Mouse (Mus musculus) intestine, embryonic 16.5 days (tissue): ENCODE data around the gene Gsg1l. TPM values are rescaled to one million over a fixed set of nuclear protein-coding genes. Genes with fewer than 3 reads are reported as not detected.

Experiments used
- ATAC-seq: fragments of 200-750 bp; cut with Nextera tagmentation; 2 replicates; pipeline ENCODE4 v1.8.0; 2017; ENCODE audit warnings: moderate TSS enrichment, moderate library complexity
- H3K27ac ChIP-seq: fragments of 300-500 bp; sonication (generic); 2 replicates; pipeline ENCODE4 v1.5.1; 2014; ENCODE audit warnings: mild to moderate bottlenecking, low read length
- H3K27me3 ChIP-seq: fragments of 300-500 bp; sonication (generic); replicated peaks from 2 replicates; pipeline ENCODE4 v1.6.1; 2014; ENCODE audit warnings: low read length, control low read depth, mixed read lengths; ENCODE audit not compliant: control insufficient read depth, insufficient read depth
- H3K36me3 ChIP-seq: fragments of 300-500 bp; sonication (generic); 2 replicates; pipeline ENCODE4 v1.6.1; 2014; ENCODE audit warnings: low read length, control low read depth; ENCODE audit not compliant: control insufficient read depth, insufficient read depth
- H3K4me1 ChIP-seq: fragments of 300-500 bp; sonication (generic); 2 replicates; pipeline ENCODE4 v1.6.1; 2014; ENCODE audit warnings: low read length, control low read depth, mixed read lengths; ENCODE audit not compliant: control insufficient read depth, insufficient read depth
- H3K4me2 ChIP-seq: fragments of 300-500 bp; sonication (generic); 2 replicates; pipeline ENCODE4 v1.6.1; 2014; ENCODE audit warnings: low read depth, low read length, control low read depth
- H3K4me3 ChIP-seq: fragments of 300-500 bp; sonication (generic); 2 replicates; pipeline ENCODE4 v1.5.1; 2014; ENCODE audit warnings: mild to moderate bottlenecking, low read length
- H3K9ac ChIP-seq: fragments of 300-500 bp; sonication (generic); 2 replicates; pipeline ENCODE4 v1.6.1; 2014; ENCODE audit warnings: low read depth, low read length
- H3K9me3 ChIP-seq: fragments of 300-500 bp; sonication (generic); 2 replicates; pipeline ENCODE4 v1.6.1; 2016; ENCODE audit warnings: low read length, control low read depth; ENCODE audit not compliant: control insufficient read depth
- WGBS: fragments of 180-500 bp; shearing (Covaris S2); extraction: QIAGEN DNeasy Blood & Tissue Kit; methylation state at CpG from one replicate; pipeline ENCODE4 v1.1.7; 2014; 5-methylcytosine and 5-hydroxymethylcytosine counted together
- polyA plus RNA-seq: library from polyadenylated mRNA; unstranded; fragments of >200 nt; fragmentation: Nextera tagmentation; extraction: Ambion mirVana; gene quantifications from 2 replicates; pipeline ENCODE4 v1.2.1, GENCODE M21; 2015

The Gsg1l gene
- polyA plus RNA-seq, 1 experiment from 2014 or later: 0.48 TPM

DNA sequence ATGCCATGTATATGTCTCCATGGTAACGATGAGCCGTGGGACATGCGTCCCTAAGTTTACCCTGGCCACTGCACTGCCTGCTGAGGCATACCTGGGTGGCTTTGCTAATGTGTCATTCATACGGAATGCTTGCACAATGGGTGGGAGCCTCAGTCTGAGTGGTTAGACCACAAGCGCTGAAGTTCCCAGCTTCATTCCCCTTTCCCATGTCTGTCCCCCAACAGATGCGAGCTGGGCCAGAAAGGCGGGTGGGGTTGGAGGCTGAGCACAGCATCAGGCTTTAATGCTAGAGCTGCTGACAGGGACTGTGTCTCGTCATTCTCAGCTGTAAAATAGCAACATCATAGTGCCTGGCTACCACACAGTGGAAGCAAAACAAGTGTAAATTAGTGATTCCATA is 136.3 kb downstream of the Gsg1l start:
- Histone ChIP-seq H3K4me3 (no peak overlapping the region), H3K36me3 (no peaks in the 10 kb centered on the region), H3K4me2 (no peak overlapping the region), H3K9me3 (no peaks in the 10 kb centered on the region), H3K27ac (no peak overlapping the region), H3K27me3 (no peaks in the 10 kb centered on the region), H3K9ac (no peak overlapping the region), H3K4me1 (no peaks in the 10 kb centered on the region)
- ATAC-seq: no peak
- 59% methylated on average over 8 of the region's 8 CpGs for WGBS

DNA sequence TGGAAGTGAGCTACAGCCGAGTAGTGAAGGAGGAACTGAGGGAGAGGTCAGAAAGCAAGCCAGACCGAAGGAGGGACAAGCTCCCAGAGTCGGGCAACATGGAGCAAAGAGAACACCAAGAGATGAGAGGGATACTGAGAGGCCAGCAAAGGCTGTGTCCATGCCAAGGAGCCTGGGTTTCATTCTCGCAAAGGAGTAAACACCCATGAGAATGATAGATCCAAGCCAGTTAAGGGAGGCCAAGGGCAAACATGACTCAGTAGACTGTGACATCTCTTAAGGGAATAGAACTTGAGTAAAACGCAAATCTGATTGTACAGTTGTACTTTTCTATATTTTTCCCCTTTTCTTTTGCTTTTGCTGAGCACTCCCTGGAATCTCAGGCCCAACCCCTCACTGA is 137.6 kb downstream of the Gsg1l start:
- H3K4me1 ChIP-seq: no peaks in the 10 kb centered on the region
- WGBS: 77% methylated on average over 5 of the region's 5 CpGs

GRCm38 (mm10) chr7:125943511-125943910 is 138.7 kb downstream of the Gsg1l start:
- WGBS: 94% methylated on average over 4 of the region's 4 CpGs
- H3K27ac ChIP-seq: no peak overlapping the region
- H3K27me3 ChIP-seq: no peaks in the 10 kb centered on the region
- no peaks in the 10 kb centered on the region for H3K4me1 ChIP-seq
- H3K4me2 ChIP-seq: no peak overlapping the region
- no peak overlapping the region for H3K9ac ChIP-seq
- no peak overlapping the region for H3K4me3 ChIP-seq
- no peak for ATAC-seq
- H3K36me3 ChIP-seq: no peaks in the 10 kb centered on the region
- H3K9me3 ChIP-seq: no peaks in the 10 kb centered on the region

More for the DNA sequence above, 137.6 kb downstream of the Gsg1l start:
- no peak for ATAC-seq
- Histone ChIP-seq H3K27me3 (no peaks in the 10 kb centered on the region), H3K27ac (no peak overlapping the region), H3K36me3 (no peaks in the 10 kb centered on the region), H3K9me3 (no peaks in the 10 kb centered on the region), H3K4me3 (no peak overlapping the region), H3K4me2 (no peak overlapping the region), H3K9ac (no peak overlapping the region)

DNA sequence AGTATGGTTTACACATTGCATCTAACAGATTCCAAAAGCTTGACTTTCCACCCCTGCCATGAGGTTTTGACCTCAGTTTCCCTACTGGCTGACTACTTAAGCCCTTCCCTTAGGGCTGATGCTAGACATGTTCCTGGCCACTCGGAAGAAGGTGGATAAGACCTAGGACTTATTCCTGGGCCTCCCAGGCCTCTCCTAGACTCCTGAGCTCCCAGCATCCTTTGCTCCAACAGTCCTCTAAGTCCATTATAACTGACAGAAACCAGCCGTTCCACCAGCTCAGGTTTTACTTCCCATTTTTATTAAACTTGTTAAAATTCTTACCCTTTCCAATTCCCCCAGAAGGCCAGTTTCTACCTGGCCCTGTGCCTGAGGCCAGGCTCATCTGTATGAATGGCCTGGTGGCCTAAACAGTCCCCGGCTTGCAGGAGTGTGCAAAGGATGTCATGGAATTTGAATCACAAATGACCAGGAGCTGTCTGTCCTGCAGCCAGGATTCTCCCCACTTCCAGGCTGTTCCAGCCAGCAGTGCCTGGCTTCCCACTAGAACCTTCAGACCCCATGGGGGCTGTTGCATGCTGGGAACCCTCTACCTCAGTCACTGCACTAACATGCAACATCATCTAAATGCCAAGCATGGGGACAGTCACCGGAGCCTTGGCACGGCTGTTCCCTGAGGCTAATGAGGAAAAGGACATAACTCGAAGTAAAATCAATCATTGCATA is 139.7 kb downstream of the Gsg1l start:
- Histone ChIP-seq H3K4me3 (no peak overlapping the region), H3K27me3 (no peaks in the 10 kb centered on the region), H3K4me2 (no peak overlapping the region), H3K4me1 (no peaks in the 10 kb centered on the region), H3K36me3 (no peaks in the 10 kb centered on the region), H3K9ac (no peak overlapping the region), H3K27ac (no peak overlapping the region), H3K9me3 (no peaks in the 10 kb centered on the region)
- no peak for ATAC-seq
- 72% methylated on average over 6 of the region's 6 CpGs for WGBS

- no peak overlapping the region for H3K27ac ChIP-seq
- ATAC-seq: no peak
- WGBS: 61% methylated on average over 2 of the region's 2 CpGs
Observed at GRCm38 (mm10) chr7:125934319-125934718, 147.9 kb downstream of the Gsg1l start.

DNA sequence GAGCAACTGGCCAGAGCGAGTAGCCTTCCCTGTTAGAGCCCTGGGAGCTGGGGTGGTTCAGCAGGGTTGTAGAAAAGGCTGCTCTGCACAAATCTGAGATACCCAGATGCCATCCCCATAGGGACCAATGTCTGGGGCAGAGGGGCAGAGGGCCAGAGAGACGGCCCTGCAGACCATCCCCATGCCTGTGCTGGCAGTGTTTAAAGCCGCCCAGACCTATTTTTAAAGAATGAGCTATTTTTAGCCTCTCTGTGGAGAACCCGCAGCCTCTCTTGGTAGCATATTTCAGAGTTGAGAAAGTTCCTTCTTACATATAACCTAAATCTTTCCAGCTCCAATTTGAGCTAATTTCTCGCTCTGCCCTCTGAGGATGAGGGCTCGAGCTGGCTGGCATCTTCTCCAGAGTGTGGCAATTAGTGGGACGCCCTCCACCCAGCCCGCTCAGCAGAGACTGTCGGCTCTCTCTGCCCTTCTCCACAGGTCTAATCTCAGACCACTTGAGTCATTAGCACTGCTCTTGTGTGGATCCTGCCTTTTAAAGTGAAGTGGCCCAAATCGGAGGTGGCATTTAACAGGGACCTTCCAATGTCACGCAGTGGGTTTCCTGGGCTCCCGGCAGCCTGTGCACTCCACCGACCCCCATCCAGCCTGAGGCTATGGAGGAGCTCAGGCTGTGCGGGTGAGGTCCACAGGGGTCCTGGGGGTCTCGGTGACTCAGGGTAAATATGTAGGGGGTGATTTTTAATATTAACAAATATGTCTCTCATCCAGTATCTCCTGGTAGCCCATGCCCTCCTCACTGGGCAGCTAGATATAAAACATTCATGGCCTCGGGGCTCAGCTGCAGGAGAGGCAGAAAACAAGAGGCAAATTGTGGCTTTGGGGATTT is 148.6 kb downstream of the Gsg1l start:
- peak overlapping the region; percentile 17; the same call in 1 of the 2 replicates for H3K27ac ChIP-seq
- no peaks in the 10 kb centered on the region for H3K36me3 ChIP-seq
- H3K4me3 ChIP-seq: no peak overlapping the region
- H3K4me2 ChIP-seq: no peak overlapping the region
- H3K9ac ChIP-seq: no peak overlapping the region
- no peaks in the 10 kb centered on the region for H3K27me3 ChIP-seq
- no peaks in the 10 kb centered on the region; the same call in 1 of the 2 replicates for H3K4me1 ChIP-seq
- 36% methylated on average over 16 of the region's 16 CpGs for WGBS
- ATAC-seq: no peak
- H3K9me3 ChIP-seq: no peaks in the 10 kb centered on the region

More at GRCm38 (mm10) chr7:125934319-125934718, 147.9 kb downstream of the Gsg1l start:
- Histone ChIP-seq H3K4me2 (no peak overlapping the region), H3K36me3 (no peaks in the 10 kb centered on the region), H3K27me3 (no peaks in the 10 kb centered on the region), H3K4me3 (no peak overlapping the region), H3K9ac (no peak overlapping the region), H3K9me3 (no peaks in the 10 kb centered on the region), H3K4me1 (no peaks in the 10 kb centered on the region; the same call in 1 of the 2 replicates)

- 54% methylated on average over 5 of the region's 5 CpGs for WGBS
- Histone ChIP-seq H3K27ac (no peak overlapping the region), H3K36me3 (no peaks in the 10 kb centered on the region), H3K4me2 (no peak overlapping the region), H3K4me1 (no peaks in the 10 kb centered on the region; the same call in 1 of the 2 replicates), H3K9me3 (no peaks in the 10 kb centered on the region), H3K4me3 (no peak overlapping the region), H3K27me3 (no peaks in the 10 kb centered on the region), H3K9ac (no peak overlapping the region)
- no peak for ATAC-seq
Observed at GRCm38 (mm10) chr7:125931602-125932001, 150.6 kb downstream of the Gsg1l start.

DNA sequence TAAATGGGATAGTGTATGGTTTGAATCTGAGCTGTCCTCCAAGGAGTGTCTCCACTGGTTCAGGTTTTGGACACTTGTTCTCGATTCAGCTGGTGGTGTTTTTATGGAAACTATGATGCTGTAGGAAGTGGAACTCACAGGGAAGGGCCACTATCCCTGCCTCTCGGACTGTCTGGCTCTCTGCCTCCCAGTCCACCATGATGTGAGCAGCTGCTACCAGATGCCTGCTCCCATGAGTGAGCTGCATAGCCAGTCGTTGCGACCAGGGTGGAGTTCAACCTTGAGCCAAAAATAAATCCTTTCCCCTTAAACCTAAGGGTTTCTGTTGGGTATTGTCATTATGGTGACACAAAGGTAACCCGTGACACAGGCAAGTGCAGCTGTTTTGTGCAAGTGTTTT is 158.2 kb downstream of the Gsg1l start:
- Histone ChIP-seq H3K4me3 (no peak overlapping the region), H3K4me2 (no peak overlapping the region), H3K4me1 (no peaks in the 10 kb centered on the region), H3K9me3 (no peaks in the 10 kb centered on the region), H3K27ac (no peak overlapping the region), H3K27me3 (no peaks in the 10 kb centered on the region), H3K36me3 (no peaks in the 10 kb centered on the region), H3K9ac (no peak overlapping the region)
- no peak for ATAC-seq
- WGBS: 76% methylated on average over 5 of the region's 5 CpGs

DNA sequence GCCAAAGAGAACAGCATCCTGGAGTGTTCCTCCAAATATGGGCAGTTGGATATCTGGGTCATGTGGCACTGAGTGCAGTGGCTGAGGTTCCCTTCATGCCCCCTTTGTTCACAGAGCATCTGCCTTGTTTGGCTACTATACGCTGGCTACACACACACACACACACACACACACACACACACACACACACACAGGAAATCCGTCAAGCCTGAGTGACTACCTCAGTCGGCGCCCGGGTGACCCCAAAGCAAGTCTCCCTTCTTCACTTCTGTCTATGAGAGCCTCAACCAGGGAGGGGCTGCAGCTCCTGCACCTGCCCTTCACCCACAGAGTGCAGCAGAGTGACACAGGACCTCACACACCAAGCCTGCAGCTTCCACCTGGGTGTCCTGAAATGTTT is 161.4 kb downstream of the Gsg1l start:
- no peak overlapping the region for H3K9ac ChIP-seq
- no peaks in the 10 kb centered on the region for H3K36me3 ChIP-seq
- H3K27ac ChIP-seq: no peak overlapping the region
- 76% methylated on average over 5 of the region's 5 CpGs for WGBS
- no peaks in the 10 kb centered on the region for H3K27me3 ChIP-seq
- H3K4me1 ChIP-seq: no peaks in the 10 kb centered on the region
- no peak for ATAC-seq
- H3K4me2 ChIP-seq: no peak overlapping the region
- no peak overlapping the region for H3K4me3 ChIP-seq
- H3K9me3 ChIP-seq: no peaks in the 10 kb centered on the region
